Mouse (Mus musculus) cerebellum, adult 2 months (tissue): ENCODE results near the gene Cradd. TPM values are rescaled to one million over a fixed set of nuclear protein-coding genes. Genes with fewer than 3 reads are reported as not detected.

Experiments used
- DNase-seq, 2 experiments: peaks; one replicate each; pipeline ENCODE4 v3.0.0; 2021
- H3K27ac ChIP-seq: fragments of 200-500 bp; 2 replicates; pipeline ENCODE4 v1.5.1; 2012; ENCODE audit warnings: low read length, control low read depth, inconsistent platforms; ENCODE audit not compliant: insufficient read depth
- H3K27me3 ChIP-seq: fragments of 200-500 bp; 2 replicates; pipeline ENCODE4 v1.6.1; 2012; ENCODE audit warnings: inconsistent platforms, mild to moderate bottlenecking, low read length, moderate library complexity; ENCODE audit not compliant: control insufficient read depth, insufficient read depth
- H3K4me1 ChIP-seq: fragments of 200-500 bp; 2 replicates; pipeline ENCODE4 v1.6.1; 2011; ENCODE audit warnings: low read length; ENCODE audit not compliant: control insufficient read depth, insufficient read depth
- H3K4me3 ChIP-seq: fragments of 200-500 bp; replicated peaks from 2 replicates; pipeline ENCODE3; 2011; ENCODE audit warnings: mild to moderate bottlenecking, low read depth, low read length, control low read depth; ENCODE audit not compliant: insufficient read depth
- CTCF ChIP-seq: fragments of 200-500 bp; IDR thresholded peaks from 2 replicates; pipeline ENCODE4 v1.5.1; 2011; ENCODE audit warnings: low read depth, mild to moderate bottlenecking, control low read depth, low read length, moderate library complexity, borderline replicate concordance; ENCODE audit not compliant: insufficient read depth
- POLR2A ChIP-seq: fragments of 200-500 bp; IDR thresholded peaks from 2 replicates; pipeline ENCODE4 v1.6.1; 2011; ENCODE audit warnings: low read length, control low read depth, borderline replicate concordance; ENCODE audit not compliant: insufficient read depth
- WGBS: fragments of 180-500 bp; shearing (Covaris S2); methylation state at CpG from one replicate; pipeline ENCODE4 v1.1.7; 2018; 5-methylcytosine and 5-hydroxymethylcytosine counted together
- polyA plus RNA-seq: library from polyadenylated mRNA; depleted of rRNA; stranded (reverse); fragments of >200 nt; gene quantifications from 2 replicates; pipeline ENCODE4 v1.2.3, GENCODE M21; 2012

Cradd gene
- polyA plus RNA-seq, 1 experiment: 11.7 TPM

DNA sequence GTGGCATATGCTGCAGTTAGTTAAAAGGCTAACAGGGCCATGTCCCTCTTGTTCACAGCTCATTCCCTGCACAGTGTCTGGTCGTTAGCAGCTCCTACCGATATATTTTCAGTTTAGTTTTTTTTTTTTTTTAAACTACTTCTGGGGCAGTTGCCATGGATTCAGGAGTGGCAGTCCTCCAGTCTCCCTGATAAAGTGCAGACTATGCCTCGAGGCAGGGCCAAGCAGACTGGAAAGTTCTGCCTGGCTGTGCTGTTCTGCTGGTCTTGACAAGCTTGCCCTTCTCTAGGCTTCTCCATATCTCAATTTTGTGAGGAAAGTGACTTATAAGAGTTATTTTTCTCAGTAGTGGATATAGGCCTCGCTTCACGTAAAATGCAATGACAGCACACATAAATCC lies 139.7 kb downstream of the Cradd start:
- WGBS: 73% methylated on average over 5 of the region's 5 CpGs
- no peak overlapping the region for H3K27ac ChIP-seq
- no peak overlapping the region for H3K4me3 ChIP-seq
- no peak for TF ChIP-seq POLR2A
- peaks cover 2% of the 10 kb centered on the region for H3K4me1 ChIP-seq
- no peaks in the 10 kb centered on the region for H3K27me3 ChIP-seq
- no peak for DNase-seq

DNA sequence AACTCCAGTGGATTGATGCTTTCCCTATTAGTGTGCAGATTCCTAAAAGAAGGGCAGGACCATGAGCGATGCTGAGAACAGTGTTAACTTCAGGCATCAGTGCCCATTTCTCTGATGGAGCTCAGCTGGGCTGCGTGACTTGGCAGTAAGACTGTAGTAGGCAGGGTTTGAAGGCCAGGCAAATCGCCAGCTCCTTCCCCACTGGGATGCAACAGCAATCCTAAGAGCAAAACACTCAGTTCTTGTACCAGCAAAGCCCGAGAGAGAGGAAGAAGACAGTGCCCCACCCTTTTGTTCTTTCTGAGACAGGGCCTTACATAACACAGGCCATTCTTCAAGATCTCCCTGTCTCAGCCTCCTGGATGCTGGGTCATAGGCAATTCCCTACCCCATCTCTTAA lies 140.9 kb downstream of the Cradd start:
- H3K4me3 ChIP-seq: no peak overlapping the region
- DNase-seq: peak; percentile 60 to 76
- no peak overlapping the region for H3K27ac ChIP-seq
- no peaks in the 10 kb centered on the region for H3K27me3 ChIP-seq
- TF ChIP-seq CTCF (no peak), POLR2A (no peak)
- WGBS: 14% methylated on average over 4 of the region's 4 CpGs
- H3K4me1 ChIP-seq: peaks cover 2% of the 10 kb centered on the region

DNA sequence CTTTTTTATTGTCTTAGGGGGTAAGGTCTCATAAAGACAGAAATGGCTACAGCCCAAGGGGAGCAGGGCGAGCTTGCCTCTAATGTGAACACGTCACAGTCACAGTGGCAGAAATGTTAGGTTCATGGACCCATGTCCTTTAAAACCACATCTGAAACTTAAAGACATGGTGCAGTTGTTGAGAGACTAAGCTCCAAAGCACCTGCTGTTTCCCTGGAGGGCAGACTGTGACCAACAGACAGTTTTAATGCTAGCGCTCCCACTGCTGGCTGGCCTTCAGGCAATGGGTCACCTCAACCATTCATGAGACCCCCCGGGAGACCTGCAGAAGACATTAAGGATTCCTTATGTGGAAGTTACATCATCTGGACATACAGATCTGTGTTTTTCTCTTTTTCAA lies 141.5 kb downstream of the Cradd start:
- TF ChIP-seq POLR2A (no peak), CTCF (no peak)
- no peak overlapping the region for H3K4me3 ChIP-seq
- no peak for DNase-seq
- no peak overlapping the region for H3K27ac ChIP-seq
- H3K27me3 ChIP-seq: no peaks in the 10 kb centered on the region
- 86% methylated on average over 4 of the region's 4 CpGs for WGBS
- H3K4me1 ChIP-seq: peaks cover 2% of the 10 kb centered on the region

- peak in 1 of 2 experiments; percentile 29 for DNase-seq
- Histone ChIP-seq H3K27me3 (no peaks in the 10 kb centered on the region), H3K4me1 (peaks cover 2% of the 10 kb centered on the region), H3K4me3 (no peak overlapping the region), H3K27ac (no peak overlapping the region)
- WGBS: 32% methylated on average over 10 of the region's 10 CpGs
- TF ChIP-seq POLR2A (no peak), CTCF (no peak)
These were observed 142.4 kb downstream of the Cradd start for GRCm38 (mm10) chr10:95181553-95181952.

DNA sequence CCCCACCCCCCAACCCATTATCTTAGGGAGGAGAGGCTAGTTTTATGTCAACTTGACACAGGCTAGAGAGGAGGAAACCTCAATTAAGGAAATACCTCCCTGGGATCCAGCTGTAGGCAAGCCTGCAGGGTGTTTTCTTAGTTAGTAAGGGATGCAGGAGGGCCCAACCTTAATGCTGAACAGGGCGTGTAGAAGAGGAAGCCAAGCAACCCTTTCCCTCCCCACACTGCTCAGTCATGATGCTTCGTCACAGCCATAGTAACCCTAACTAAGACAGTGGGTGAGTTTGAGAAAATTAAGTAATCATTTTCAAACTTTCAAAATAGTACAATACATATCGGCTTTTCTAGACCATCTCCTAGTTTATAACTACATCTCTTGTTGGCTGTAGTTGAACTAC lies 143.0 kb downstream of the Cradd start:
- no peak overlapping the region for H3K4me3 ChIP-seq
- 97% methylated on average over 3 of the region's 3 CpGs for WGBS
- no peak for DNase-seq
- H3K4me1 ChIP-seq: peaks cover 2% of the 10 kb centered on the region
- TF ChIP-seq POLR2A (no peak), CTCF (no peak)
- no peaks in the 10 kb centered on the region for H3K27me3 ChIP-seq
- H3K27ac ChIP-seq: no peak overlapping the region

DNA sequence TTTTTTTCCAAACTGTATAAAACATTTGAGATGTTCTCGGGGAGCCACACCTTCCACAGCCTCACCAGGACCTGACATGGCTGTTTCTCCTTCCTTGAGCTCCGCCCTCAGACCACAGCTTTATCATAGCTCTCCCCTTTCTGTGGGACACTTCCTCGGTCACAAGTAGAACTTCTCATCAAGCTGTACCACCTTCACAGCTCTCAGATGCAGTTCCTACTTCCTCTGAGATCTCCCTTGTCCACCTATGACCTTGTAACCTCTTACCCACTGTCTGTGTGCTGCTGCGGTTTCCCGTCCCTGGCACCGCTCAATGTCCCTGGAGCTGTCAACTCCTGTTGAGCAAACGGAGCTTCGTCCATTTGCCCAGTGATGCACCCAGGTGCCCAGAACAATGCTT lies 143.8 kb downstream of the Cradd start:
- DNase-seq: no peak
- no peak for TF ChIP-seq POLR2A
- TF ChIP-seq CTCF: no peak
- Histone ChIP-seq H3K4me3 (no peak overlapping the region), H3K4me1 (peaks cover 2% of the 10 kb centered on the region), H3K27me3 (no peaks in the 10 kb centered on the region), H3K27ac (no peak overlapping the region)
- WGBS: 80% methylated on average over 8 of the region's 8 CpGs

GRCm38 (mm10) chr10:95178785-95179184 lies 145.1 kb downstream of the Cradd start:
- no peak overlapping the region for H3K4me3 ChIP-seq
- TF ChIP-seq POLR2A (no peak), CTCF (no peak)
- 83% methylated on average over 4 of the region's 4 CpGs for WGBS
- no peaks in the 10 kb centered on the region; the same call in 1 of the 2 replicates for H3K4me1 ChIP-seq
- no peak for DNase-seq
- no peaks in the 10 kb centered on the region for H3K27me3 ChIP-seq
- no peak overlapping the region for H3K27ac ChIP-seq

- Histone ChIP-seq H3K27ac (no peak overlapping the region), H3K27me3 (no peaks in the 10 kb centered on the region), H3K4me1 (no peaks in the 10 kb centered on the region), H3K4me3 (no peak overlapping the region)
- DNase-seq: no peak
- TF ChIP-seq CTCF (no peak), POLR2A (no peak)
- WGBS: 69% methylated on average over 26 of the region's 26 CpGs
These were observed 148.4 kb downstream of the Cradd start for GRCm38 (mm10) chr10:95175423-95176120.
